Mouse (Mus musculus) ES-Bruce4 (cell line): ENCODE results near the gene Tnfrsf21.

ENCODE experiments used
- CTCF ChIP-seq: IDR thresholded peaks from one replicate; pipeline ENCODE4 v1.8.1; 2011; ENCODE audit warnings: low read depth, low read length
- EP300 ChIP-seq: IDR thresholded peaks from 2 replicates; pipeline ENCODE4 v1.6.1; 2011; ENCODE audit warnings: low read depth, low read length; ENCODE audit not compliant: insufficient read depth
- POLR2A ChIP-seq: IDR thresholded peaks from one replicate; pipeline ENCODE4 v1.8.1; 2011; ENCODE audit warnings: low read length; ENCODE audit not compliant: insufficient read depth

DNA sequence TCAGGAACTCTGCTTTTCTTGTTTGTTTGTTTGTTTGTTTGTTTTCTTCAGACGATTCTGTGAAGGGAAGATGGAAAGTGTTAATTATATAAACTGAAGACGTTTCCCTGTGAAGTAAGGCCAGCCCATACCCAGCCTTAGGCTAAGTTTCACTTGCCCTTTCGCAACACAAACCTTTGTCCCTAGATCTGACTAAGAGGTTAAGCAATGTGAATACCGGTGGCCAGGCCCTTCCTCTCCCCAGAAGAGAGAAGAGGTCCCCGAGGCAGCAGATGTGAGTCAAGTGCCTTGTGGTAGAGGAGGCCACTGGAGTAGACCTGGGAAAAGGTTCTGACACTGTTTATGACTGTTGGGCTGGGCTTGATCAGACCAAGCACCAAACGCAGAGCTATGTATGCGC, 122.0 kb downstream of the Tnfrsf21 start:
- no peak for TF ChIP-seq CTCF
- TF ChIP-seq POLR2A = no peak
- TF ChIP-seq EP300 = no peak
